Mouse (Mus musculus) thymus, postnatal 25 days (tissue): Measurements from ENCODE around the gene Skor1.

Source experiments
- DNase-seq: peaks from one replicate; pipeline ENCODE4 v3.0.0; 2022

The Skor1 gene

GRCm38 (mm10) chr9:63147786-63148409, 863 bp downstream of the Skor1 start:
- DNase-seq = no peak

DNA sequence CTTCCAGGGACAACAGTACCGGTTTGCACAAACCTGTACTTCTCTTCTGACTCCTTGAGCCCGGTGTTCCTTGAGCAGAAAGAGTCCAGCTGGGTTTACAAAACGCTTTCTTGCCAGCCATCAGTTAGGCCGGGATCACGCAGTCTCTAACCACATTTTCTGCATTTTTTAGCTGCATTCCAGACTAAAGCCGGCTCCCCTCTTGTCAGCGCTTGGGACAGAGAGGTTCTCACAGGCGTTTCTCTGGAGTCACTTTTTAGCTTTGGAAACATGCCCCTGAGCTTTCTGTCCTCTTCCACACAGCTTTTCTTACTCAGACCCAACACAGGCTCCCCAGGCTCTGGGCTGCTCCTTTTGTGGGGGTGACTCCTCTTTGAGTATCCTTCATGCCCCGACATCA, 1.5 kb downstream of the Skor1 start:
- DNase-seq = no peak

DNA sequence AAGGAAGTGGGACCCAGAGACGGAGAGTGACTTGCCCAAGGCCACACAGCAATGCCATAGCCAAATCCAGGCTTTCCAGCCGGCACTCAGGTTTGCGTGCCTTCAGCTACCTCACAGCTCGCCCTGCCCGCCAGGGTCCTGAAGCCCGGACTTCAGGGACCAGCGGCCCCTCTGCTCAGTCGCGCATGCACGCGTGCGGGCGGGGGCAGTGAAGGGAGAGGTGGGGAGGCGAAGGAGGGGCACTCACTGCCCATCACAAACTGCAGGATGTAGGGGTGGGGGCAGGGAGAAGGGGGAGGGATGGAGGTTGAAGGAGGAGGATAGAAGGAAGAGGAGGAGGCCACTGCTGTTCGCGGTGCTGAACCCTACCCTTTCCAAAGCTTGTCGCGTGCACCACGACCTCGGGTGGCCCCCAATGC, 1.9 kb downstream of the Skor1 start:
- DNase-seq = no peak

DNA sequence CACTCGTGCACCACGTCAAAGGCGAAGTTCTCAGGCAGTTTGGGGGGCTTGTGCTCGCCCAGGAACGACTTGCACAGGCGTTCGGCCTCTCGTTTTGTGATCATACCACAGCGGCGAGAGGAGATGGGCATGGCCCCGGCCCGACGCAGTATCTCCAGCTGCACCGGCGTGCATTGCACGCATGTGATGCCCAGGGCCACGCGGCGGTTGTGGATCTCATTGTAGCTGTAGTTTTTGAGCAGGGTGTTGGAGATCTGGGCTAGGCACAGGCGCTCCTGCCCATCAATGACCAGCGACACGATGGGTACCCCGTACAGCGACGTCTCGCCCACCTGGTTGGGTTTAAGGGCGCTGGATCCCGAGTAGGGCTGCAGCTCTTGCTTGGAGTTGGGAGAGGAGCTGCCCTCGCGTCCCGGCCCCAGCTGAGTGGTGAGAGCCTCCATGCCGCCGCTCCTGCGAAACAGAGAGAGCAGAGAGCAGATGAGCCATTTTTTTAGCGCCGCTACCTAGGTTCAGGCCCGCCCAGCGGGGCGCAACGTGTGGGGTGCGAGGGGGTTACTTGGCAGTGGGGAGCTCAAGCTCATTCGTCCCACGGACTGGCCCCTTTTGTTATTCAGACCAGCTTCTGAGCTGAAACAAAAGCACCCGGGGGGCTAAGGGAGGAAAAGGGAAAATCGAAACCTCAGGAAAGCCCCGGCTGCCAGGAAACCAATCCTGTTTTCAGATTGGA, 2.5 kb downstream of the Skor1 start:
- DNase-seq = no peak

GRCm38 (mm10) chr9:63145249-63146125, 3.3 kb downstream of the Skor1 start:
- no peak for DNase-seq

GRCm38 (mm10) chr9:63144502-63145248, 4.1 kb downstream of the Skor1 start:
- no peak for DNase-seq

DNA sequence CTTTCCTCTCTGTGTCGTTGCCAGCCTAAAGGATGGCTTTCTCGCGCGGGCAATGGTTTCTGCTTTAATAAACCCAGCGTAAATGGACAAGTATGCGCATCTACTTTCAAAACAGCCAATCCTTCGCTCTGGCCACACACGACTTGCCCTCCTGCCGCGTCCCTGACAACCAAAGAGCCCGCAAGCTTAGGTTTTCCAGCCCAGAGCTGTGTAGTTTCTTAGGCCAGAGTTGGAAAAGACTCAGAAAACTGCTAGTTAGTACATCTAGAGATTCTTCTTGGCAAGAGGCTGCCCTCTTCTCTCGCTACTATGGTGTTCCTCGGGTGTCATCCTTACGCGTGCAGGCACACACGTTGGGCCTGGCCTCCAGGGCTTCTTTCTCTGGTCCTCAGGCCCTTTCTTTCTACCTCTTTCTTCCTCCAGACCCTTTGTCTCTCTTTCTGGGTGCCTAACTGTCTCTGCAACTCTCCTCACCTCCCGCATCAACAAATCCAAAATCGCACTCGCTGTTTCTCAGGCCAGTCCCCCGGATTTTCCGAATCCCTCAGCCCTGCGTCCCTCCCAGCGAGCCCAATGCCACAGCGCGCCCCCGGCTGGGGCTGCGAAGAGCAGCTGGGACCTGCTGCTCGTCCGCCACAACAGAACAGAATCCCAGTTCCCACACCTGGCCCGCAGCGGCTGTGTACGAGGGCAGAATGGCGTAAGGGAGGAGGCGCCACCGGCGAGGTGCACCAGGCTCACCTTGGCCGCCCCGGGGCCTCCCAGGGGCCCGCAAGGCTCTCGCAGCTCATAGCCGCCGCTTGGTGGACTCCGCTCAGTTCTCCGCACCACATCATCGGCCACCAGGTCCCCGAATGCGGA, 4.9 kb downstream of the Skor1 start:
- no peak for DNase-seq

GRCm38 (mm10) chr9:63143227-63143626, 5.5 kb downstream of the Skor1 start:
- no peak for DNase-seq

DNA sequence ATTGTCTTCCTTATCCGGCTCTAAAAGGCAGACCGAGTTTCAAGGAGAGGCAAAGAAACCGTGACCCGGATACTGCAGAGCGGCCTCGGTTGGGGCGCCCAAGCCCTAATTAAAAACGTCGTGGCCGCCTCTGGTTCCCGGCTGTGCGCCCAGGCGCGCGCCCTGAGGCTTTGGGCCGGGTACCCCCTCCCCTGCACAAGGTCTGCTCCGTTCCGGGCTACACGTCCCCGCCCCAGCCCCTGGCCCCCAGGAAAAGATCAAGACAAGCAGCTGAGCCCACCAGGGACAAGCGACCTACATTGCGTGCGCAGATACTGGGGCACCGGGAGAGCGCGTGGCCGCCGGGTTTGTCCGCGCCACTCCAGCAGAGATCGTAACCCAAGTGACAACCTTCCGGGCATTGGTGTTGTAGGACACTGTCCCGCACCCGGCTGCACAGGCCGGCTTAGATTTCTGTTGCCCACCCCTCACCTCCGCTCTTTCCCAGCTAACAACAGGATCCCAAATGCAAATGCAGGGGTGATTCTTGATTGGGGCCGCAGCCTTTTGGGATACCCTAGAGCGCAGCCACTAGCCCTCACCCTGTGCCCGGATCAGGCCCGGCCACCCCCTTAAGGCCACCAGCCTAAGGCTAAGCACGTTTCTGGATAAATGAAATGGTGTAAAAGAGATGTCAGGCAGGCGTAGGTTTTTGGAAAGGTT, 6.3 kb downstream of the Skor1 start:
- no peak for DNase-seq

DNA sequence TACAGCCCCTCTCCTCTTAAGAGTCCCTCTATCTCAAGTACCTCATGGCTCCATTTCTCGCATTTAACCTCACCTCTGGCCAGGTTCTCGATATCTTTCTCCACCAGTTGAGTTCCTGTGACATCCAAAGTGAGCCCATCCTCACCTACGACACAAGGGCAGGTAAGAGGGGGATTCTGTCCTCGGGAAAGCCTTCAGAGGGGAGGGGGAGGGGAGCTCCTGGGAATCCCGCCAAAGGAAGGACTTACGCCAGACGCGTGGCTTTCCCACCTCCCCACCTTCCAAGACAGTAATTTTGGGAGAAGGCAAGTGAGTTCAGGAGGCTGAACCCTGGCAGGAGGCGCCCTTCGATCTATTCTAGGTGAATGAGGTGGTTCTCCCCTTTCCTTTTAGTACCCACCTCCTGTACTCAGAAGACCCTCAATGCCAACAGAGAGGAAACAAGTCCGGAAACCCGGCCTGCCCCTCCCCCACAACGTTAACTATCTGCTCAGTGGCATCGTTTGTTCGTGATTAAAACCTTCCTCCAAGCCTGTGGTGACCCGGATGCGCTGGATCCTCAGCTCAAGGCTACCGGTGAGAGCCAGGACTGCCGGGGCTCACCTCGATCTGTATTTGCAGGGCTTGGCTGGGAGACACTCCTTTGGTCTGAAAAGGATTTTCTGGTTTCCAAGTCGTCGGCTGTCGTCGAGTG, 7.0 kb downstream of the Skor1 start:
- DNase-seq = no peak

DNA sequence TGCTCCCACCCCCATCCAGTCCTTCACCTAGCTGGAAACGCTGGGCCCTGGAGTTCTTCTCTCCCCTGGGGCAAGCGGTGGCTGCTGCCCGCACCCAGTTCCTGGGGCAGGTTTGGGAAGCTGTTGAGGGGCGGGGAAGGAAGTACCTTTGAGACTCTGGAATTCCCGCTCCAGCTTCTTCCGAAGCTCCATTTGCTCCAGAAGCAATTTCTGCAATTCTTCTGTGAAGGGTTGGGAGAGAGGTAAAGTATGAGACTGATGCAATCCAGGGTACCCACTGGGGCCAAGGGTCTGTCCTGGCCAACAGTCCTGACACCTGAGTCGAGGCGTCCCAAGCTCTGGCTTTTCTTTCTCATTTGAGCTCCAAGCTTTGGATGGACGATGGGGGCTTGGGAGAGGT, 8.6 kb downstream of the Skor1 start:
- DNase-seq = no peak

- DNase-seq = no peak
These were observed 9.1 kb downstream of the Skor1 start for GRCm38 (mm10) chr9:63139661-63140060.

GRCm38 (mm10) chr9:63138481-63138967, 10.2 kb downstream of the Skor1 start:
- DNase-seq = no peak

GRCm38 (mm10) chr9:63137615-63137915, 11.2 kb downstream of the Skor1 start:
- DNase-seq = no peak

- no peak for DNase-seq
These were observed 11.8 kb downstream of the Skor1 start for GRCm38 (mm10) chr9:63136756-63137614.

GRCm38 (mm10) chr9:63136241-63136640, 12.5 kb downstream of the Skor1 start:
- DNase-seq = no peak

DNA sequence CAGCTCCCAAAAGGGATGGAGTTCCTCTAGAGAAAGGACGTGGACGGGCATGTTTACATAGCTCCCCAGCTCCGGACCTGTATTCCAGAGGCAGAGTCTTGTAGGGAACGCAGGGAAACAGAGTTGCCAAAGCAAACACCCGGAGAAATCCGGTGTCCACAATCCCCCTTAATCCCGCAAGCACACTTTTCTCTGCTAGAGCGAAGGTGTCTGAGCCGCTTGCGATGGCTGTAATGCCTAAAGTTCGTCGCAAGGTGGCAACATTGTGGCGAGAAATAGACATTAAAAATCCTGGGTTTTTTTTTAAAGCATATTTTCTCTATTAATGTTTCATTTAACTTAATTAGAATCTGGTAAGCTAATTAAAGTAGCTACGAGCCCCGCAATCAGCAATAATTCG, 13.0 kb downstream of the Skor1 start:
- DNase-seq = peak; percentile 55

DNA sequence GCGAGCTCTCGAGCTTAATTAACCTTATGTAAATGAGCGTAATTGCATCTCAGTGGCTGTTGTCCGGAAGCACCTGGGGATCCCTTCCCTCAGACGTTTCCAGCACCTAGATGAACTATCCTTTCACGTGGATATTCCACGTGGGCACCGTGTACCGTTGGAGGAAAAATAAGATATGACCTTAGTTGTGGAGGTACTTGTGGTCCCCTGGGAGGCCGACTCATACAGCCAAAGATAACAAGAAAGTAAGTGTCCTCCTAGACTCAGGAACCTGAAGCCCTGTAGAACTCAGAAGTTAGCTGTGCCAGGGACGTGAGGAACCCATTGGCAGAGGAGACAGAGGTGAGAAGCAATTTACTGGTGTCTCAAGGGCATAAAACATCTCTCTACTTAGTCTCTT, 13.4 kb downstream of the Skor1 start:
- DNase-seq = no peak

DNA sequence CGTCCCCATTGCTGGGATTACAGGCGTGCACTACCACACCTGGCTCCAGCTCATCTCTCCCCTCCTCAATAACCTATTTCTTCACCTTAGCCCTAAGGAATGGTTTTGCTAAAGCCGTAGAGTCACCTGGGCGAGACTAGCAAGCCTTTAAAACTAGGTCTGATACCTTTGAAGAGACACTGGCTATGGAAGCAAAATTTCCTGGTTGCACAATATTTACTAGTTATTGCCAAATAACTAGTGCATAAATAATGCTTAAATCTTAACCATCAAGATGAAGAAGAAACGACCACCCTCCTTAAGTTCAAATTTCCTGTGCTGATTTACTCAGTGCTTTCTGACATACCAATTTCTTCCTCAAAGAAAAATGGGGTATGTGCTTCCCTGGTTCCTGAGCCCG, 15.1 kb downstream of the Skor1 start:
- DNase-seq = no peak
